Mouse (Mus musculus): Measurements from ENCODE around the gene Kynu.
A peak's percentile ranks its signal among the peaks of the same experiment; 100 is the strongest.

The Kynu gene

DNA sequence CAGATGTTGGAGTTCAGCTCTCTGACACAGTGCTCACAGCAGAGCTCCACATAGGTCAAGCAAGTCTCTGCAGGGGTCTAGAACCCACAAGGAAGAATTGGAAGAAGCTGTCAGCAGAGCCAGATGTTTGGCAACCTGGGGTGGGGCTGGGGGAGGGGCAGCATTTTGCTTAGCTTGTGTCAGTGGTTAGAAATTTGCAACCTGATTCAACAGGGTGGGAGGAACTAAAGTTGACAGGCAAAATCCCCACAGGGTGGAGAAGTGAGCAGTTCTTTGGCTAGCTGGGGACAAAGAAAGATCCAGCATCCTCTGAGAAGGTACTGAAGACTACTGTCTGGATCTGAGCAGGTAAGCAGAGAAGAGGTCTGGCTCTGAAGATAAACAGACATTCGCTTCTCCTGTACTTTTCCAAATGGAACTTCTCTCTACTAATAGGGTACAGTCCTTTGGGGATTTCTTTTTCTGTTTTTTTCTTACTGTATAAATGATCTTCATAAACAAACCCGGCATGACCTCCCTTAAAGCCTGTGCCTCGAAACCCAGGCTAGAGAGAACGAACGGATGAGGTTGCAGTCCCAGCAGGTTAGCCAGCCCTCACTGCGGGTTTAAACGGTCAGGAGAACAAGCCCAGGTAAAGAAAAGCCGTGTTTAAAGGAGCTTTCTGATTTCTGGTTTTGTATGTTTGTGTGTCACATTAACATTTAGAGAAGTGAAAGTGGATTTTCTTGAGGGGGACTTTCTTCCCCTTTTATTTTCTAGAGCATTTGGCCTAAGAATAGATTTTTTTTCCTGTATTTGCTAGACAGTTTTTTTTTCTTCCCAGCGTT, at the start of gene Kynu:
Kynu (plus strand) TSS at position 268 of the 827 bp plus-strand sequence.
- peak in 1 of 2 experiments; percentile 19 for DNase-seq (ENCODE audit: inconsistent age in 2 of 2, low spot score in 1 of 2)

- DNase-seq (ENCODE audit: inconsistent age in 2 of 2, low spot score in 1 of 2) = no peak
Observed at GRCm38 (mm10) chr2:43506182-43506581, 48.9 kb upstream of the Kynu start.

DNA sequence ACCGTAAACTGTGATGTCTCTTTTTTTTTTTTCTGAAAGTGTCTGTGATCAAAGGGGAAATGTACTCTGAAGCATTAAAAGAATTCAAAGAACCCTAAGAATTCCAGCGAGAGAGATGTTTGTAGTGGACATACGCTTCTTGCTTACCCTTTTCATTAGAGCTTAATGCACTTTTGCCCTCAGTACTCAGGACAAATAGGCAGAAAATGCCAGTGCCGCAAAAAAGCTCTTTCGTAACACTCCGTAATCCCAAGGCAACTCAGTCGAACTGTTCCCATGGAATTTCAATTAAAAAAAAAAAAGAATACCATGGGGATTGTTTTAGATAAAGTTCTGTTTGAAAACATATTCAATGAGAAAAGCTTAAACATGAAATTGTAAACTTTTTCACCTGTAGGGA, 41.3 kb upstream of the Kynu start:
- DNase-seq (ENCODE audit: inconsistent age in 2 of 2, low spot score in 1 of 2) = no peak

DNA sequence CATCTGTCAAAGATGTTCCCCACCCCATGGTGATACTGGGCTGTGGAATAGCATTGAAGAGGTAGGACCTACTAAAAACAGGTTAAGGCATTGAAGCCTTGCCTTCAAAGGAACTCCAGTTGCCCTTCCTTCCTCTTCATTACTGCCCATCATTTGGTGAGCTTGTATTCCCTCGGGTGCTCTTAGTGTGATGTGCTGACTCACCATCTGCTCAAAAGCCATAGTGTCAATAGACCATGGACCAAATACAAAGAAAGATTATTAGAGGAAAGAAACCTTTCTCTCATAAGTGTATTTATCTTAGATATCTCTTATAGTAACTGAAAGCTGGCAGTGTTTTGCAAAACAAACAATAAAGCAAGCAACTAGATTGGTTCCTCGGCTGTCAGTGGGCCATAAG, 20.7 kb upstream of the Kynu start:
- no peak for DNase-seq (ENCODE audit: inconsistent age in 2 of 2, low spot score in 1 of 2)

GRCm38 (mm10) chr2:43542615-43543014, 12.5 kb upstream of the Kynu start:
- DNase-seq (ENCODE audit: inconsistent age in 2 of 2, low spot score in 1 of 2) = no peak

- no peak for DNase-seq (ENCODE audit: inconsistent age in 2 of 2, low spot score in 1 of 2)
Observed at GRCm38 (mm10) chr2:43545665-43546064, 9.5 kb upstream of the Kynu start.

- no peak for DNase-seq (ENCODE audit: inconsistent age in 2 of 2, low spot score in 1 of 2)
Observed at GRCm38 (mm10) chr2:43546448-43546847, 8.7 kb upstream of the Kynu start.

- no peak for DNase-seq (ENCODE audit: inconsistent age in 2 of 2, low spot score in 1 of 2)
Observed at GRCm38 (mm10) chr2:43554216-43554615, 913 bp upstream of the Kynu start.

GRCm38 (mm10) chr2:43555889-43556285, 758 bp downstream of the Kynu start:
- no peak for DNase-seq (ENCODE audit: inconsistent age in 2 of 2, low spot score in 1 of 2)

DNA sequence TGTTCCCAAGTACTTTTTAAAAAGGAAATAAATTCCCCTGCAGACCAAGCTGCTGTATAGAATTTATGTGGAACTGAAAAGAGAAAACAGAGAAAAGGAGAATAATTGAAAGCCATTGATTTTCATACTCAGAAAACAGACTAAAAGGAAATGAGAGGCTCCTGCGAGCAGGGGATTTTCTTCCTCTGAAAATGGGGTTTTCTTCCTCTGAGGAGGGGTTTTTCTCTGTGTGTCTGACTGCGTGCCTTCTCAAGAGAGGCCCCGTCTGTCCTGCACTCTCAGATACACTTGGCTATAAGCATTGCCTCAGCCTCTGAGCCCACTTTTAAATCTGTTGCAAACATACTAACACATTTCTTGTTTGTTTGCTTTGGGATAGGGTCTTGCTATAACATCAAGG, 1.9 kb downstream of the Kynu start:
- DNase-seq (ENCODE audit: inconsistent age in 2 of 2, low spot score in 1 of 2) = no peak

- DNase-seq (ENCODE audit: inconsistent age in 2 of 2, low spot score in 1 of 2) = no peak
Observed at GRCm38 (mm10) chr2:43561209-43561608, 6.1 kb downstream of the Kynu start.

GRCm38 (mm10) chr2:43562779-43563178, 7.7 kb downstream of the Kynu start:
- no peak for DNase-seq (ENCODE audit: inconsistent age in 2 of 2, low spot score in 1 of 2)

DNA sequence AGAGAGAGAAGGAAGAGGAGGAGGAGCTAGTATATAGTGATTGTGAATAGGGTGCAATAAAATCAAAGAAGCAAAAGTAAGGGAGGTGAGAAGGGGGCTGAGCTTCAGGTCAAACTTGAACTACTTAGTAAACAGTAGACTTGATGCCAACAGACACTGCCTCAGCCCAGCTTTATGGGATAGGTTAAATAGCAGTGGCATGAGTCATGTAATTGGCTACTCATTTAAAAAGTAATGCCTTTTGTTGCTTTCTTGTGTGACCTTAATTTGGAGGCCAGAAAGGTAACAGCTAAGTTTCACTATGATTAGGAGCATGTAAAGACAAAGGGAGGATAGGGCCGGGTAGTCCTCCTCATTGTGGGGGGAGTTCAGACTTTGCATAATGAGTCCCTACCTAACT, 13.3 kb downstream of the Kynu start:
- no peak for DNase-seq (ENCODE audit: inconsistent age in 2 of 2, low spot score in 1 of 2)

- DNase-seq (ENCODE audit: inconsistent age in 2 of 2, low spot score in 1 of 2) = no peak
Observed at GRCm38 (mm10) chr2:43573526-43573925, 18.4 kb downstream of the Kynu start.

DNA sequence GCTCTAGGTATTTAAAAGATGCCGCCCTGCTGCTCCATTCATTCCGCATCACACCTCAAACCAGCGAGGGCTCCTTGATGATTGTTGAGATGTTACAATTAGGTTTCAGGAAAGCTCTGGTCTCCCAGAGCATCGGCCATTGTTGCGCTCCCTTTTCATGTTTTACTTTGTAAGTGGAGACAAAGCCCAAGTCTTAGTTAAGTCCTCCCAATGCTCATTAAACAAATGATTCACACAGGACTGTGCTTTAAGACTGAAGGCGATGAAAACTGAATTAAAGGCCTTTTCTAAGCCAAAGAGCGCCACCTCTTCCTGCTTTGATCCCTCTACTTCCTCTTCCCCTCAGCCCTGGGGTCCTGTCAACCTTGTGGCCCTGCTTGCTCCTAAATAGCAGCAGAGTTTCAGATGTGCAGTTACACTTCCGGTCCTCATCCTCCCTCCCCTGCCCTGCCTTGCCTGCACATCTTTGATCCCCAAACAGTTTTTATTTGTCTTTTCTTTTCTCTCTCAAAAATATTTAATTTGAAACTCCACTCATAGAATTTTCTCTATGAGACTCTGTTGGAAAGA, 28.2 kb downstream of the Kynu start:
- no peak for DNase-seq (ENCODE audit: inconsistent age in 2 of 2, low spot score in 1 of 2)

- DNase-seq (ENCODE audit: inconsistent age in 2 of 2, low spot score in 1 of 2) = no peak
Observed at GRCm38 (mm10) chr2:43585508-43585907, 30.4 kb downstream of the Kynu start.

- DNase-seq (ENCODE audit: inconsistent age in 2 of 2, low spot score in 1 of 2) = no peak
Observed at GRCm38 (mm10) chr2:43587832-43588231, 32.7 kb downstream of the Kynu start.

DNA sequence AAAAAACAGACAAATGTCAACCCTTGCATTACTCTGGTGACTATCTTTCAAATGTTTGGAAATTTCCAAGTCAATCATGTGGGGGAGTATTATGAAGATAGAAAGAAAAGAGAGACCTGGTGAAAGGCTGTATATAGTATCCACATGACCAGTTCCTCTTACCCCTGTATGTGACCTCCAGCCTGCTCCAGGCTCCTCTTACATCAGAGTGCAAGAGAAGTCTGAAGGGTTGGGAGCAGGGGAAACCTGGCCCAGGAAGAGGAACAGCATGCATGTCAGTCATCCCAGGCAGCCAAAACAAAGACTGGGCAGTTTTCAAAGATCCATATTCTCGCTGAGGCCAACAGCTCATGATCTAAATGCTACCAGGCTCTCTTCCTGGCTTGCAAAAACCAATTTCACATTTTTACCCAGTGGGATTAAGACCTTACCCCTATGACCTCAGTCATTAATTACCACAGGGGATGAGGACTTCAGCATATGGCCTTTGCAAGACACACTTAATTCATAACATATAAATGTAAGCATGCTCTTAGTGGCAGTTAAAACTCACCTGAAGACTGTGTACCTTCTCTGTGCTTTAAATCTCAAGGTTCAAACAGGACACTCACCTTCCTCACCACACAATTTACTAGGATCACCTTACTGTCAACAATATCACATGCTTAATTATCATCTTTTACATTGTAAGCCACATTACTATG, 37.0 kb downstream of the Kynu start:
- DNase-seq (ENCODE audit: inconsistent age in 2 of 2, low spot score in 1 of 2) = no peak

- DNase-seq (ENCODE audit: inconsistent age in 2 of 2, low spot score in 1 of 2) = peak; percentile 20 to 71
Observed at GRCm38 (mm10) chr2:43613571-43613970, 58.4 kb downstream of the Kynu start.

DNA sequence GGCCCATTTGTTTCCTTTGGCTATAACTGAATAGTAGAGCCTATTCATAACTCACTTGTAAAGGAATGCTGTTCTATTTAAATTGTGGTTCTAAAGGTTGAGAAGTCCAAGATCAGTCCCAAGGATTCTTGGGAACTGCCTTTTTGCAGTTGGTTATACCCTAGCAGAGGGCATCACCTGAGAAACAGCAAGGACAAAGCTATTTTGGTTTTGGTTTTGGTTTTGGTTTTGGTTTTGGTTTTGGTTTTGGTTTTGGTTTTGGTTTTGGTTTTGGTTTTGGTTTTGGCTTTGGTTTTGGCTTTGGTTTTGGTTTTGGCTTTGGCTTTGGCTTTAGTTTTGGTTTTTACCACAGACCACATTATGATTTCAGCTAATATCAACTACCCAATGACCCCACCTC, 66.0 kb downstream of the Kynu start:
- no peak for DNase-seq (ENCODE audit: inconsistent age in 2 of 2, low spot score in 1 of 2)

GRCm38 (mm10) chr2:43622844-43623243, 67.7 kb downstream of the Kynu start:
- DNase-seq (ENCODE audit: inconsistent age in 2 of 2, low spot score in 1 of 2) = peak in 1 of 2 experiments; percentile 35

GRCm38 (mm10) chr2:43631786-43632185, 76.7 kb downstream of the Kynu start:
- DNase-seq (ENCODE audit: inconsistent age in 2 of 2, low spot score in 1 of 2) = no peak
